Mouse (Mus musculus) ES-Bruce4 (cell line): ENCODE data around the gene 4933428G20Rik. TPM values are rescaled to one million over a fixed set of nuclear protein-coding genes. Genes with fewer than 3 reads are reported as not detected.

Experiments
- H3K27ac ChIP-seq: 2 replicates; pipeline ENCODE4 v1.5.1; 2012; ENCODE audit warnings: low read length, inconsistent platforms; ENCODE audit not compliant: insufficient read depth
- H3K27me3 ChIP-seq: 2 replicates; pipeline ENCODE4 v1.6.1; 2012; ENCODE audit warnings: mild to moderate bottlenecking, low read length, inconsistent platforms; ENCODE audit not compliant: control insufficient read depth, poor library complexity, insufficient read depth, severe bottlenecking
- H3K36me3 ChIP-seq: 2 replicates; pipeline ENCODE4 v1.6.1; 2012; ENCODE audit warnings: inconsistent platforms, mild to moderate bottlenecking, low read length, moderate library complexity; ENCODE audit not compliant: control insufficient read depth, poor library complexity, insufficient read depth, severe bottlenecking
- H3K4me1 ChIP-seq: one replicate; pipeline ENCODE4 v1.8.1; 2011; ENCODE audit warnings: low read length; ENCODE audit not compliant: control insufficient read depth, insufficient read depth
- H3K4me3 ChIP-seq: 2 replicates; pipeline ENCODE4 v1.5.1; 2011; ENCODE audit warnings: low read depth, mild to moderate bottlenecking, low read length
- H3K9ac ChIP-seq: 2 replicates; pipeline ENCODE4 v1.6.1; 2012; ENCODE audit warnings: low read depth, mild to moderate bottlenecking, inconsistent platforms; ENCODE audit not compliant: poor library complexity, severe bottlenecking
- H3K9me3 ChIP-seq: replicated peaks from 2 replicates; pipeline ENCODE4 v1.6.1; 2012; ENCODE audit warnings: mild to moderate bottlenecking, low read length, inconsistent platforms; ENCODE audit not compliant: control insufficient read depth, poor library complexity, insufficient read depth, severe bottlenecking
- CTCF ChIP-seq: IDR thresholded peaks from one replicate; pipeline ENCODE4 v1.8.1; 2011; ENCODE audit warnings: low read depth, low read length
- EP300 ChIP-seq: IDR thresholded peaks from 2 replicates; pipeline ENCODE4 v1.6.1; 2011; ENCODE audit warnings: low read depth, low read length; ENCODE audit not compliant: insufficient read depth
- POLR2A ChIP-seq: IDR thresholded peaks from one replicate; pipeline ENCODE4 v1.8.1; 2011; ENCODE audit warnings: low read length; ENCODE audit not compliant: insufficient read depth
- polyA plus RNA-seq: library from polyadenylated mRNA; stranded (reverse); fragments of >200 nt; gene quantifications from 2 replicates; pipeline ENCODE4 v1.2.4, GENCODE M21; 2011; ENCODE audit warnings: low read depth; ENCODE audit not compliant: missing spikeins, insufficient read depth, insufficient read length

Gene 4933428G20Rik
- polyA plus RNA-seq, 1 experiment = not detected

- H3K9me3 ChIP-seq = no peaks in the 10 kb centered on the region
- no peak overlapping the region for H3K4me3 ChIP-seq
- peaks cover 27% of the 10 kb centered on the region for H3K36me3 ChIP-seq
- no peak overlapping the region for H3K9ac ChIP-seq
- H3K27ac ChIP-seq = no peak overlapping the region
- TF ChIP-seq POLR2A = no peak
- no peak for TF ChIP-seq CTCF
- TF ChIP-seq EP300 = no peak
- no peaks in the 10 kb centered on the region for H3K27me3 ChIP-seq
- H3K4me1 ChIP-seq = peaks cover 5% of the 10 kb centered on the region
These were observed 34.2 kb downstream of the 4933428G20Rik start for GRCm38 (mm10) chr11:97465957-97466356.

GRCm38 (mm10) chr11:97463991-97464390, 36.1 kb downstream of the 4933428G20Rik start:
- H3K36me3 ChIP-seq = peaks cover 30% of the 10 kb centered on the region

GRCm38 (mm10) chr11:97463166-97463565, 37.0 kb downstream of the 4933428G20Rik start:
- no peaks in the 10 kb centered on the region for H3K27me3 ChIP-seq
- H3K9ac ChIP-seq = peak overlapping the region; percentile 53
- peak overlapping the region; percentile 70 for H3K4me3 ChIP-seq
- no peaks in the 10 kb centered on the region for H3K4me1 ChIP-seq
- H3K27ac ChIP-seq = no peak overlapping the region
- peaks cover 31% of the 10 kb centered on the region for H3K36me3 ChIP-seq
- H3K9me3 ChIP-seq = no peaks in the 10 kb centered on the region
- TF ChIP-seq POLR2A (no peak), EP300 (no peak), CTCF (no peak)

More at GRCm38 (mm10) chr11:97463991-97464390, 36.1 kb downstream of the 4933428G20Rik start:
- TF ChIP-seq POLR2A = no peak
- TF ChIP-seq EP300 = no peak
- no peak for TF ChIP-seq CTCF
- Histone ChIP-seq H3K4me1 (peaks cover 5% of the 10 kb centered on the region), H3K4me3 (no peak overlapping the region), H3K27me3 (no peaks in the 10 kb centered on the region), H3K9me3 (no peaks in the 10 kb centered on the region), H3K27ac (no peak overlapping the region), H3K9ac (no peak overlapping the region)

GRCm38 (mm10) chr11:97462538-97462937, 37.6 kb downstream of the 4933428G20Rik start:
- Histone ChIP-seq H3K4me3 (no peak overlapping the region), H3K9ac (no peak overlapping the region), H3K27ac (no peak overlapping the region), H3K36me3 (peaks cover 31% of the 10 kb centered on the region), H3K4me1 (no peaks in the 10 kb centered on the region), H3K27me3 (no peaks in the 10 kb centered on the region), H3K9me3 (no peaks in the 10 kb centered on the region)
- TF ChIP-seq EP300 = no peak
- TF ChIP-seq CTCF = no peak
- TF ChIP-seq POLR2A = no peak

- no peaks in the 10 kb centered on the region for H3K27me3 ChIP-seq
- H3K36me3 ChIP-seq = peaks cover 30% of the 10 kb centered on the region
- H3K9me3 ChIP-seq = no peaks in the 10 kb centered on the region
- no peak overlapping the region for H3K27ac ChIP-seq
- no peak overlapping the region for H3K9ac ChIP-seq
- TF ChIP-seq POLR2A (no peak), EP300 (no peak), CTCF (no peak)
- H3K4me1 ChIP-seq = no peaks in the 10 kb centered on the region
- H3K4me3 ChIP-seq = no peak overlapping the region
These were observed 38.8 kb downstream of the 4933428G20Rik start for GRCm38 (mm10) chr11:97461307-97461820.

- no peak overlapping the region for H3K27ac ChIP-seq
- no peaks in the 10 kb centered on the region for H3K9me3 ChIP-seq
- H3K4me3 ChIP-seq = no peak overlapping the region
- H3K27me3 ChIP-seq = no peaks in the 10 kb centered on the region
- no peak for TF ChIP-seq CTCF
- TF ChIP-seq POLR2A = no peak
- TF ChIP-seq EP300 = no peak
- H3K4me1 ChIP-seq = no peaks in the 10 kb centered on the region
- H3K9ac ChIP-seq = no peak overlapping the region
- H3K36me3 ChIP-seq = peaks cover 18% of the 10 kb centered on the region
These were observed 43.0 kb downstream of the 4933428G20Rik start for GRCm38 (mm10) chr11:97457120-97457519.
